Mouse (Mus musculus) megakaryocyte, embryonic 14.5 days (primary cell): ENCODE data around the gene Fam171a1. TPM values are rescaled to one million over a fixed set of nuclear protein-coding genes. Genes with fewer than 3 reads are reported as not detected.

Experiments
- H3K27me3 ChIP-seq: replicated peaks from 2 replicates; pipeline ENCODE3; 2012; ENCODE audit warnings: inconsistent platforms
- H3K36me3 ChIP-seq: replicated peaks from 2 replicates; pipeline ENCODE3; 2012; ENCODE audit warnings: low read length, inconsistent platforms, mixed read lengths
- H3K4me1 ChIP-seq: 2 replicates; pipeline ENCODE4 v1.6.1; 2012; ENCODE audit warnings: inconsistent platforms
- H3K4me3 ChIP-seq: replicated peaks from 2 replicates; pipeline ENCODE3; 2012; ENCODE audit warnings: moderate library complexity, mild to moderate bottlenecking, inconsistent platforms
- H3K9me3 ChIP-seq: 2 replicates; pipeline ENCODE4 v1.6.1; 2012; ENCODE audit warnings: inconsistent platforms
- FLI1 ChIP-seq: IDR thresholded peaks from 2 replicates; pipeline ENCODE4 v1.6.1; 2012; ENCODE audit warnings: low read length, inconsistent platforms, mixed read lengths
- GATA1 ChIP-seq: IDR thresholded peaks from 3 replicates; pipeline ENCODE4 v1.6.1; 2012; ENCODE audit warnings: mixed read lengths, low read length, inconsistent platforms, borderline replicate concordance
- polyA plus RNA-seq: library from polyadenylated mRNA; stranded (reverse); fragments of >175 nt; gene quantifications from 2 replicates; pipeline ENCODE4 v1.2.3, GENCODE M21; 2012; ENCODE audit warnings: low replicate concordance; ENCODE audit not compliant: insufficient read depth

Fam171a1 gene
- polyA plus RNA-seq, 1 experiment = 2.1 TPM

DNA sequence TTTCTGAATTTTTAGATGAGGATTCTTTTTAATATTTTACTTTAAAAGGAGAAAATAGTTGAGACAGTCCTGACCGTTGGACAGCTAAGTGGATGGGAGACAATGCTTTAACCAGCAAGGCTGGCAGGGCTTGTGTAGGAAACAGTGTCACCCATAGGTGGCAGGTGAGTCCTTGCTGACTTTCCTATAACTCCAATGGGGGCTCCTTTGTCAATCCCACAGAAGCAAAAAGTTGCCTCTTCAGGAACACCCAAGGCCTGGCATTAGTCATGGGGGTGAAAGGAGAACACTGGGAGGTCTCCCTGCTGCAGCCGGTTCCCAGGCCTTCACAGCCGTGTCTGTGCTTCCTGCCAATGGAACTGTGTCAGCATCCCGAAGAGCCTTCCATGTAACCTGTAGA, 114.5 kb downstream of the Fam171a1 start:
- H3K4me3 ChIP-seq = no peak overlapping the region
- H3K9me3 ChIP-seq = no peaks in the 10 kb centered on the region
- TF ChIP-seq GATA1 (no peak), FLI1 (no peak)
- H3K36me3 ChIP-seq = no peaks in the 10 kb centered on the region
- H3K27me3 ChIP-seq = peaks cover 3% of the 10 kb centered on the region
- H3K4me1 ChIP-seq = no peaks in the 10 kb centered on the region

DNA sequence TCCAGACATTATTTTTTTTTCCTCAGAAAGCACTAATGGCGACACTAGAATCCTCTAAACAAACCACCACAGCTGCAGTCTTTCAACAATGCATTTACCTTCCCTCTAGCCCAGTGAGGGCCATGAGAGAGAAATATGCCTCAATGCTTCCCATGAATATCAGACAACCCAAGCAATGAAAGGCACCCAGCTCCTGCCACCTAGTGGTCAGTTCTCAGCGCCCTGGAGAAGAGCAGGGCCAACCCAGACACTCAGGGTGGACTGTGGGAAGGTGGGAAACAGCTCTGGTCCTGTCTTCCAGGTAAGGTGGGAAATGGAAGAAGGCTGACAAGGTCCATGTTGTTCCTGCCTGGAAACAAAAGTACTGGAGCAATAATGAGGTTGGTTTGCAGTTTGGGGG, 115.0 kb downstream of the Fam171a1 start:
- no peak for TF ChIP-seq FLI1
- TF ChIP-seq GATA1 = no peak
- H3K4me3 ChIP-seq = no peak overlapping the region
- H3K27me3 ChIP-seq = peaks cover 3% of the 10 kb centered on the region
- no peaks in the 10 kb centered on the region for H3K9me3 ChIP-seq
- H3K36me3 ChIP-seq = no peaks in the 10 kb centered on the region
- no peaks in the 10 kb centered on the region for H3K4me1 ChIP-seq

DNA sequence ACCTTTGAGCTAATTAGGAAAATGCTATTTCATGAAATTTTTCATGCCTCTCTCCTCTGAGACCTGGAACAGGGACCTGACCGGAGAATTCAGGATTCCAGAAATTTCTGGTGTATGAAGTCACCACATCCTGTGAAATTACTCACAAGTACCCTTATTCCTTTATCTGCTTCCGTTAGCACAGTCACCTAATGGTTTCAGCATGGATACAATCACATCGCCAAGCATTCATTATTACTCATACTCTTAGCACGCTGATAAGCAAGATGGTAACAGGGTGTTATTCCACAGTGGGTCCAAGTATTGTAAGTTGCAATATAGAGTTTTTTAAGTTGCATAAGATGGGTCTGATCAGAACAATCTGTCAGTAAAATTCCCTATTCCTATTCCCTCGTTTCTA, 125.2 kb downstream of the Fam171a1 start:
- Histone ChIP-seq H3K9me3 (no peaks in the 10 kb centered on the region), H3K27me3 (peaks cover 5% of the 10 kb centered on the region), H3K4me1 (no peaks in the 10 kb centered on the region), H3K4me3 (no peak overlapping the region), H3K36me3 (no peaks in the 10 kb centered on the region)
- TF ChIP-seq FLI1 (no peak), GATA1 (no peak)

DNA sequence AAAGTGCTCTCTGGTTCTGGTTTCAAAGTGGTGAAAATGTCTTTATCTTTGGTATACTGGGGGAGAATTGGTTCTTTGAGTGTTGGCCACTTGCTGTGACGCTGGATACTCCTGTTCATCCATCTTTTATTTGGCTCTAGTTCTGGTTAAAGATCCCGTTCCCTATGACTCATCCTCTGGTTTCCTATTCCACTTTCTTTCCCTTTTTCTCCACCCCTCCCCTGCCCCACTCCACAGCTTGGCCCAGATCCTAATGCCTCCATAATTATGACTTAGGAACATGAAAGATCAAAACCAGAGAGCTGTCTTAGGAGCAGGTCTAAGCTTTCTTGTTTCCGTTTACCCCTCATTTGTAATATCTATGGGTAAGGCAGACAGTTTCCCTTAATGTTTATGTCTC, 130.2 kb downstream of the Fam171a1 start:
- no peaks in the 10 kb centered on the region for H3K36me3 ChIP-seq
- no peak overlapping the region for H3K4me3 ChIP-seq
- TF ChIP-seq GATA1 (no peak), FLI1 (no peak)
- no peaks in the 10 kb centered on the region for H3K9me3 ChIP-seq
- H3K27me3 ChIP-seq = peaks cover 5% of the 10 kb centered on the region
- H3K4me1 ChIP-seq = no peaks in the 10 kb centered on the region

DNA sequence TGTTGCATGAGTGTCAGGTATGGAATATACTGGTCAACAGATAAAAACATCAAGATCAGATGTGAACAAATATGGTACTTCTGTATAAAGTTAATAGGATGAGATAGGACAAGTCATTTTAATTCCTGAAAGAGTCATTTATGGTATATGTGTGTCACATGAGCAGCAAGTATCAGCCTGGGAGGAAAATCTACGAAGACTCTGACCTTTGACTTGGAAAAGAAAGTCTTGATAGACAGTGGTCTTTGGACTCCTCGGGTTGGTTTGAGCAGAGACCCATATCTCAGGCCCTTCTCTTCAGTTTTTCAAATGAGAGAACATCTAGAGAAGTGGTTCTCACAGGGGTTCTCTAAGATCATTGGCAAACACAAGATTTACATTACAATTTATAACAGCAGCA, 137.3 kb downstream of the Fam171a1 start:
- no peak overlapping the region for H3K4me3 ChIP-seq
- no peaks in the 10 kb centered on the region for H3K9me3 ChIP-seq
- H3K27me3 ChIP-seq = no peaks in the 10 kb centered on the region
- TF ChIP-seq FLI1 (no peak), GATA1 (no peak)
- H3K4me1 ChIP-seq = no peaks in the 10 kb centered on the region
- H3K36me3 ChIP-seq = no peaks in the 10 kb centered on the region

DNA sequence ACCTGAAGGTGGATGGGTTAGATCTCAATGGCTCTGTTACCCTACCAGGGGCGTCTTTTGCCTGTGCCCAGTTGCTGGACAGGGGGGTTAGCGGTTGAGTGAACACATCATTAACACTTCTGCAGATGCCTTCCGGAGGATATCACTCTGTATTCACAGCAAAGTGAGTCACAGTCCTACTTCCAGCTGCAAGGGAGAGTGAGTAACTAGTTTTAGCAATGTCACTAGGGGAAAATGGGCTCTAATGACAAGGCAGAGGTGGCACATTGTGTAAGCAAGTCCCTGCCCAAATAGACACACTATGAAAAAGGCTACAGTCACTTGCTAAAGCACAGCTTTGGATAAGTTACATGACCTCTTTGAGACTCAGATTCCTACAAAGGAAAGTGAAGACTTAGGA, 152.4 kb downstream of the Fam171a1 start:
- H3K36me3 ChIP-seq = no peaks in the 10 kb centered on the region
- H3K27me3 ChIP-seq = peaks cover 1% of the 10 kb centered on the region
- H3K4me3 ChIP-seq = no peak overlapping the region
- peaks cover 4% of the 10 kb centered on the region; the same call in 1 of the 2 replicates for H3K4me1 ChIP-seq
- no peaks in the 10 kb centered on the region for H3K9me3 ChIP-seq
- TF ChIP-seq GATA1 = no peak
- TF ChIP-seq FLI1 = no peak

DNA sequence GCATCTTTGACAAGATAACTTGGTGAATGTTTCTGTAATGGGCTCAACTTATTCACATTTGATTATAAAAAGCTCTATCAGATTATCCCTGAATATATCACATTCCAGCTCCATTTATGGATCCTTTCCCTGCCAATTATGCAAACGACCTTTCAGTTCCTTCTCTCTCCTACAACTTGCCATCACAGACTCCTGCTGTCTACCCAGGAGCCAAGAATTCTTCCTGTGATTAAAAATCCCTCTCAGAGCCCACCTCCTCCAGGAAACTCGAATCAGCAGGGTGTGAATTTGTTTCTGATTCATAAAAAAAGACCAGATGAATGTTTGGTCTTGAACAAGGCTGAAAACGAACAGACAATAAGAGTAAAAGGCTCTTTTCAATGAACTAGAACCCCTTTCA, 153.9 kb downstream of the Fam171a1 start:
- Histone ChIP-seq H3K4me1 (peaks cover 4% of the 10 kb centered on the region; the same call in 1 of the 2 replicates), H3K9me3 (no peaks in the 10 kb centered on the region)
- TF ChIP-seq GATA1 (no peak), FLI1 (no peak)

DNA sequence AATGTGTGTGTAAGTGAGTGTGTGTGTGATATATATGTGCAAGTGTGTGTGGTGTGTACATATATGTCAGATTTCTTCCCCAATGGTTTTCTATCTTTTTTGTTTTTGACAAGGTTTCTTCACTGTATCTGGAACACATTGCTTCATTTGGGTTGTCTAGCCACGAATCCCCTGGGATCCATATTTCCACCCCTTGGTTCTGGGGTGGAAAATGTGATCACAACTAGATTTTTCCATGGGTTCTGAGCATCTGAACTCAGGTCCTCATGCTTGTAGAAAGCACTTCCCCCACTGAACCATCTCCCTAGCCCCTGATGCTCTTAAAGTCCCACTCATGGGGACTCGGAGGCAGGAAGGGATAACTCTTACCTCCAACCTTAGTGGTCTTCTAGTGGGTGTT, 159.3 kb downstream of the Fam171a1 start:
- H3K27me3 ChIP-seq = peaks cover 2% of the 10 kb centered on the region
- TF ChIP-seq FLI1 = no peak
- TF ChIP-seq GATA1 = no peak
- H3K4me1 ChIP-seq = peaks cover 20% of the 10 kb centered on the region
- no peak overlapping the region for H3K4me3 ChIP-seq
- no peaks in the 10 kb centered on the region for H3K36me3 ChIP-seq
- H3K9me3 ChIP-seq = no peaks in the 10 kb centered on the region

More for the DNA sequence above, 153.9 kb downstream of the Fam171a1 start:
- no peak overlapping the region for H3K4me3 ChIP-seq
- peaks cover 4% of the 10 kb centered on the region for H3K27me3 ChIP-seq
- H3K36me3 ChIP-seq = no peaks in the 10 kb centered on the region

DNA sequence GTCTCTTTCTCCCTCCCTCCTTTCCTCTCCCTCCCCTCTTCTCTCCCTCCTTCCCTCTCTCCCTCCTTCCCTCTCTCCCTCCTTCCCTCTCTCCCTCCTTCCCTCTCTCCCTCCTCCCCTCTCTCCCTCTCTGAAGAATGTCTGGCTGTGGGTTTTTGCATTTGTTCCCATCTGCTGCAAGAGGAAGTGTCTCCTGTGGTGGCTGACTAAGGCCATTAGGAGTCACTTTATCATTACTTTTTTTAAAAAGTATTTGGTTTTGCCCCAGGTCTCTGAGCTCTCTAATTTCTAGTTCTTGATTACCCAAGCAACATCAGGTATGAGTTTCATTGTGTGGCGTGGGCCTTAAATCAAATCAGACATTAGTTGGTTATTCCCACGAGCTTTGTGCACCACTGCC, 162.1 kb downstream of the Fam171a1 start:
- H3K4me3 ChIP-seq = no peak overlapping the region
- peaks cover 20% of the 10 kb centered on the region for H3K4me1 ChIP-seq
- H3K27me3 ChIP-seq = peaks cover 2% of the 10 kb centered on the region
- no peaks in the 10 kb centered on the region for H3K36me3 ChIP-seq
- TF ChIP-seq GATA1 (no peak), FLI1 (no peak)
- no peaks in the 10 kb centered on the region for H3K9me3 ChIP-seq

Other genes starting within 250 kb of the Fam171a1 start
- 0.37 and 13.6 TPM in 2 replicates for gene Nmt2, start 170.0 kb downstream of the Fam171a1 start, polyA plus RNA-seq
- gene Rpp38, start 218.4 kb downstream of the Fam171a1 start, polyA plus RNA-seq = 2.1 TPM in 1 of 2 replicates, not detected in the other
- not detected in 2 replicates for gene Acbd7, start 221.9 kb downstream of the Fam171a1 start, polyA plus RNA-seq